Mouse (Mus musculus) forebrain, embryonic 12.5 days (tissue): Measurements from ENCODE around the gene Psph. TPM values are rescaled to one million over a fixed set of nuclear protein-coding genes. Genes with fewer than 3 reads are reported as not detected.

Experiments used
- ATAC-seq: fragments of 200-750 bp; cut with Nextera tagmentation; 2 replicates; pipeline ENCODE4 v1.8.0; 2017; ENCODE audit warnings: moderate TSS enrichment; ENCODE audit not compliant: low FRiP score
- H3K27ac ChIP-seq: fragments of 300-500 bp; sonication (generic); 2 replicates; pipeline ENCODE4 v1.5.1; 2016; ENCODE audit warnings: mild to moderate bottlenecking
- H3K27me3 ChIP-seq: fragments of 300-500 bp; sonication (generic); 2 replicates; pipeline ENCODE4 v1.6.1; 2016; ENCODE audit warnings: mild to moderate bottlenecking
- H3K36me3 ChIP-seq: fragments of 300-500 bp; sonication (generic); replicated peaks from 2 replicates; pipeline ENCODE4 v1.6.1; 2016; ENCODE audit warnings: mild to moderate bottlenecking
- H3K4me1 ChIP-seq: fragments of 300-500 bp; sonication (generic); 2 replicates; pipeline ENCODE4 v1.6.1; 2016
- H3K4me2 ChIP-seq: fragments of 300-500 bp; sonication (generic); 2 replicates; pipeline ENCODE4 v1.6.1; 2016; ENCODE audit warnings: mild to moderate bottlenecking, moderate library complexity
- H3K4me3 ChIP-seq: fragments of 300-500 bp; sonication (generic); replicated peaks from 2 replicates; pipeline ENCODE4 v1.5.1; 2016; ENCODE audit warnings: mild to moderate bottlenecking
- H3K9ac ChIP-seq: fragments of 300-500 bp; sonication (generic); 2 replicates; pipeline ENCODE4 v1.6.1; 2016; ENCODE audit warnings: mild to moderate bottlenecking
- H3K9me3 ChIP-seq: fragments of 300-500 bp; sonication (generic); 2 replicates; pipeline ENCODE4 v1.6.1; 2016
- WGBS: fragments of 180-500 bp; shearing (Covaris S2); methylation state at CpG from one replicate; pipeline ENCODE4 v1.1.7; 2016; 5-methylcytosine and 5-hydroxymethylcytosine counted together
- polyA plus RNA-seq: library from polyadenylated mRNA; unstranded; fragments of >200 nt; fragmentation: Nextera tagmentation; extraction: Ambion mirVana; gene quantifications from 2 replicates; pipeline ENCODE4 v1.2.1, GENCODE M21; 2016

Psph gene
- polyA plus RNA-seq, 1 experiment from 2014 or later = 42.8 TPM

GRCm38 (mm10) chr5:129772433-129772832, 14.8 kb downstream of the Psph start:
- Histone ChIP-seq H3K4me3 (no peak overlapping the region), H3K4me1 (no peaks in the 10 kb centered on the region), H3K27ac (no peak overlapping the region), H3K27me3 (no peaks in the 10 kb centered on the region), H3K36me3 (peaks cover 14% of the 10 kb centered on the region), H3K9me3 (no peaks in the 10 kb centered on the region), H3K9ac (no peak overlapping the region), H3K4me2 (no peak overlapping the region)
- no peak for ATAC-seq
- WGBS = 91% methylated on average over 10 of the region's 10 CpGs

- 88% methylated on average over 23 of the region's 23 CpGs for WGBS
- H3K4me1 ChIP-seq = no peaks in the 10 kb centered on the region
Measured at GRCm38 (mm10) chr5:129770443-129771355, 16.6 kb downstream of the Psph start.

GRCm38 (mm10) chr5:129761865-129762540, 25.2 kb downstream of the Psph start:
- H3K27ac ChIP-seq = peak overlapping the region; percentile 84
- no peak overlapping the region for H3K4me3 ChIP-seq
- no peak overlapping the region for H3K4me2 ChIP-seq
- H3K9me3 ChIP-seq = no peaks in the 10 kb centered on the region
- H3K36me3 ChIP-seq = peaks cover 11% of the 10 kb centered on the region
- H3K27me3 ChIP-seq = no peaks in the 10 kb centered on the region
- peak; percentile 77; the same call in 1 of the 2 replicates for ATAC-seq
- no peak overlapping the region for H3K9ac ChIP-seq
- WGBS = 55% methylated on average over 18 of the region's 18 CpGs
- H3K4me1 ChIP-seq = peaks cover 10% of the 10 kb centered on the region

More at GRCm38 (mm10) chr5:129770443-129771355, 16.6 kb downstream of the Psph start:
- H3K4me2 ChIP-seq = no peak overlapping the region
- no peaks in the 10 kb centered on the region for H3K27me3 ChIP-seq
- no peak overlapping the region for H3K27ac ChIP-seq
- no peak overlapping the region for H3K4me3 ChIP-seq
- H3K36me3 ChIP-seq = peaks cover 14% of the 10 kb centered on the region
- no peaks in the 10 kb centered on the region for H3K9me3 ChIP-seq
- ATAC-seq = no peak
- H3K9ac ChIP-seq = no peak overlapping the region

- WGBS = 92% methylated on average over 13 of the region's 13 CpGs
- no peak overlapping the region for H3K9ac ChIP-seq
- H3K9me3 ChIP-seq = no peaks in the 10 kb centered on the region
Measured at GRCm38 (mm10) chr5:129759929-129760480, 27.2 kb downstream of the Psph start.

GRCm38 (mm10) chr5:129756886-129757285, 30.4 kb downstream of the Psph start:
- Histone ChIP-seq H3K36me3 (peaks cover 20% of the 10 kb centered on the region), H3K4me3 (no peak overlapping the region), H3K9ac (no peak overlapping the region), H3K27ac (no peak overlapping the region), H3K27me3 (no peaks in the 10 kb centered on the region), H3K4me2 (no peak overlapping the region), H3K9me3 (no peaks in the 10 kb centered on the region), H3K4me1 (peaks cover 6% of the 10 kb centered on the region)
- ATAC-seq = no peak
- 95% methylated on average over 20 of the region's 20 CpGs for WGBS

More at GRCm38 (mm10) chr5:129759929-129760480, 27.2 kb downstream of the Psph start:
- Histone ChIP-seq H3K27me3 (no peaks in the 10 kb centered on the region), H3K4me1 (peaks cover 10% of the 10 kb centered on the region), H3K4me2 (no peak overlapping the region), H3K36me3 (peaks cover 14% of the 10 kb centered on the region), H3K4me3 (no peak overlapping the region), H3K27ac (no peak overlapping the region)
- ATAC-seq = no peak

GRCm38 (mm10) chr5:129744050-129744449, 43.2 kb downstream of the Psph start:
- ATAC-seq = no peak
- Histone ChIP-seq H3K36me3 (peaks cover 52% of the 10 kb centered on the region), H3K4me2 (no peak overlapping the region), H3K9me3 (no peaks in the 10 kb centered on the region), H3K27ac (no peak overlapping the region), H3K27me3 (no peaks in the 10 kb centered on the region), H3K4me3 (no peak overlapping the region), H3K4me1 (no peaks in the 10 kb centered on the region), H3K9ac (no peak overlapping the region)
- WGBS = 79% methylated on average over 6 of the region's 6 CpGs

- no peak overlapping the region for H3K4me2 ChIP-seq
- H3K9ac ChIP-seq = no peak overlapping the region
- H3K27me3 ChIP-seq = no peaks in the 10 kb centered on the region
- H3K27ac ChIP-seq = no peak overlapping the region
- H3K9me3 ChIP-seq = no peaks in the 10 kb centered on the region
- WGBS = 92% methylated on average over 7 of the region's 7 CpGs
- no peak overlapping the region for H3K4me3 ChIP-seq
- no peak for ATAC-seq
- H3K36me3 ChIP-seq = peaks cover 47% of the 10 kb centered on the region
- H3K4me1 ChIP-seq = no peaks in the 10 kb centered on the region
Measured at GRCm38 (mm10) chr5:129742903-129743488, 44.3 kb downstream of the Psph start.

GRCm38 (mm10) chr5:129740976-129741375, 46.3 kb downstream of the Psph start:
- Histone ChIP-seq H3K9ac (no peak overlapping the region), H3K9me3 (no peaks in the 10 kb centered on the region), H3K4me1 (no peaks in the 10 kb centered on the region), H3K27me3 (no peaks in the 10 kb centered on the region), H3K36me3 (peaks cover 33% of the 10 kb centered on the region), H3K4me2 (no peak overlapping the region), H3K4me3 (no peak overlapping the region), H3K27ac (no peak overlapping the region)
- 92% methylated on average over 1 of the region's 1 CpGs for WGBS
- no peak for ATAC-seq

GRCm38 (mm10) chr5:129731021-129731420, 56.2 kb downstream of the Psph start:
- Histone ChIP-seq H3K4me1 (peaks cover 21% of the 10 kb centered on the region), H3K4me2 (no peak overlapping the region), H3K36me3 (0 out of 2 replicates have a peak, but pooled peaks cover 4% of the 10 kb centered on the region), H3K27me3 (no peaks in the 10 kb centered on the region), H3K9me3 (no peaks in the 10 kb centered on the region), H3K4me3 (no peak overlapping the region), H3K9ac (no peak overlapping the region), H3K27ac (no peak overlapping the region)
- ATAC-seq = no peak
- WGBS = 83% methylated on average over 5 of the region's 5 CpGs

GRCm38 (mm10) chr5:129730344-129730743, 56.9 kb downstream of the Psph start:
- H3K27me3 ChIP-seq = no peaks in the 10 kb centered on the region
- H3K4me3 ChIP-seq = no peak overlapping the region
- no peak overlapping the region for H3K9ac ChIP-seq
- H3K9me3 ChIP-seq = no peaks in the 10 kb centered on the region
- 0 out of 2 replicates have a peak, but pooled peaks cover 4% of the 10 kb centered on the region for H3K36me3 ChIP-seq
- ATAC-seq = no peak
- WGBS = 86% methylated on average over 11 of the region's 11 CpGs
- H3K4me1 ChIP-seq = peaks cover 22% of the 10 kb centered on the region
- H3K27ac ChIP-seq = no peak overlapping the region
- no peak overlapping the region for H3K4me2 ChIP-seq

- Histone ChIP-seq H3K9me3 (no peaks in the 10 kb centered on the region), H3K4me3 (no peak overlapping the region), H3K4me1 (peaks cover 22% of the 10 kb centered on the region), H3K36me3 (0 out of 2 replicates have a peak, but pooled peaks cover 4% of the 10 kb centered on the region), H3K4me2 (no peak overlapping the region), H3K27ac (no peak overlapping the region), H3K9ac (no peak overlapping the region), H3K27me3 (no peaks in the 10 kb centered on the region)
- 71% methylated on average over 11 of the region's 11 CpGs for WGBS
- ATAC-seq = no peak
Measured at GRCm38 (mm10) chr5:129729286-129729685, 58.0 kb downstream of the Psph start.

GRCm38 (mm10) chr5:129726784-129727183, 60.5 kb downstream of the Psph start:
- no peak overlapping the region for H3K4me3 ChIP-seq
- 90% methylated on average over 3 of the region's 3 CpGs for WGBS

More at GRCm38 (mm10) chr5:129726784-129727183, 60.5 kb downstream of the Psph start:
- ATAC-seq = no peak
- peak overlapping the region; percentile 54; the same call in 1 of the 2 replicates for H3K4me2 ChIP-seq
- no peaks in the 10 kb centered on the region for H3K27me3 ChIP-seq
- H3K27ac ChIP-seq = no peak overlapping the region
- H3K4me1 ChIP-seq = peaks cover 22% of the 10 kb centered on the region
- H3K9me3 ChIP-seq = no peaks in the 10 kb centered on the region
- no peaks in the 10 kb centered on the region for H3K36me3 ChIP-seq
- H3K9ac ChIP-seq = no peak overlapping the region
